Mouse (Mus musculus) midbrain, embryonic 13.5 days (tissue): ENCODE data around the gene Atp11a. TPM values are rescaled to one million over a fixed set of nuclear protein-coding genes. Genes with fewer than 3 reads are reported as not detected.

Experiments used
- ATAC-seq: fragments of 200-750 bp; cut with Nextera tagmentation; 2 replicates; pipeline ENCODE4 v1.8.0; 2017; ENCODE audit warnings: mild to moderate bottlenecking, moderate TSS enrichment, moderate library complexity
- H3K27ac ChIP-seq: fragments of 300-500 bp; sonication (generic); 2 replicates; pipeline ENCODE4 v1.5.1; 2015; ENCODE audit warnings: inconsistent platforms, mild to moderate bottlenecking, moderate library complexity
- H3K27me3 ChIP-seq: fragments of 300-500 bp; sonication (generic); 2 replicates; pipeline ENCODE4 v1.6.1; 2015; ENCODE audit warnings: mild to moderate bottlenecking, inconsistent platforms
- H3K36me3 ChIP-seq: fragments of 300-500 bp; sonication (generic); 2 replicates; pipeline ENCODE4 v1.6.1; 2015; ENCODE audit warnings: mild to moderate bottlenecking, inconsistent platforms
- H3K4me1 ChIP-seq: fragments of 300-500 bp; sonication (generic); replicated peaks from 2 replicates; pipeline ENCODE4 v1.6.1; 2015; ENCODE audit warnings: inconsistent platforms
- H3K4me2 ChIP-seq: fragments of 300-500 bp; sonication (generic); replicated peaks from 2 replicates; pipeline ENCODE4 v1.6.1; 2015; ENCODE audit warnings: moderate library complexity, mild to moderate bottlenecking, inconsistent platforms
- H3K4me3 ChIP-seq: fragments of 300-500 bp; sonication (generic); replicated peaks from 2 replicates; pipeline ENCODE4 v1.5.1; 2015; ENCODE audit warnings: mild to moderate bottlenecking, inconsistent platforms
- H3K9ac ChIP-seq: fragments of 300-500 bp; sonication (generic); replicated peaks from 2 replicates; pipeline ENCODE4 v1.6.1; 2015; ENCODE audit warnings: mild to moderate bottlenecking, inconsistent platforms
- H3K9me3 ChIP-seq: fragments of 300-500 bp; sonication (generic); 2 replicates; pipeline ENCODE4 v1.6.1; 2016; ENCODE audit warnings: mild to moderate bottlenecking, inconsistent platforms
- WGBS: fragments of 180-500 bp; shearing (Covaris S2); methylation state at CpG from one replicate; pipeline ENCODE4 v1.1.7; 2015; 5-methylcytosine and 5-hydroxymethylcytosine counted together
- polyA plus RNA-seq: library from polyadenylated mRNA; unstranded; fragments of >200 nt; fragmentation: Nextera tagmentation; extraction: Ambion mirVana; gene quantifications from 2 replicates; pipeline ENCODE4 v1.2.1, GENCODE M21; 2015

Atp11a gene
- polyA plus RNA-seq, 1 experiment from 2014 or later, result 9.9 TPM

DNA sequence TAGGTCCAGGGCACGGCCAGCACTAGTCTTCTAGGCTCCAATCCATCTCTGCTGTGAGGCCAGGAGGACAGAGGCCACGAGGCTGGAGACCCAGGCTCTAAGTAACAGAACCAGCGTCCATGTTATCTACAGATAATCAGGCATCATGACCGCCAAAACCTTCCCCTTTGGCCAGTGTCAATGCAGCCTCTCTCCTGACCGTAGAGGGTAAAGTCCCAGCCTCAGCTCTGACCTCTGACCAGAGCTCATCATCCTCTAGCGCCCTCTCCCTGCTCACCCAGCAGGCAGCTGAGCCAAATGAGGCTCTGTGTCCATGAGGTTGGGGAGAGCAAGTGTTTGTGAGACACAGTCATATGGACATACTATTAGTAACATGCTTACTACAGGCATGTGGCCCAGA is 42.3 kb downstream of the Atp11a start:
- 69% methylated on average over 6 of the region's 6 CpGs for WGBS
- no peak for ATAC-seq
- no peaks in the 10 kb centered on the region for H3K36me3 ChIP-seq
- H3K9ac ChIP-seq, result no peak overlapping the region
- no peak overlapping the region for H3K27ac ChIP-seq
- H3K27me3 ChIP-seq, result no peaks in the 10 kb centered on the region
- no peaks in the 10 kb centered on the region for H3K9me3 ChIP-seq
- H3K4me1 ChIP-seq, result peaks cover 23% of the 10 kb centered on the region
- H3K4me2 ChIP-seq, result no peak overlapping the region
- H3K4me3 ChIP-seq, result no peak overlapping the region

DNA sequence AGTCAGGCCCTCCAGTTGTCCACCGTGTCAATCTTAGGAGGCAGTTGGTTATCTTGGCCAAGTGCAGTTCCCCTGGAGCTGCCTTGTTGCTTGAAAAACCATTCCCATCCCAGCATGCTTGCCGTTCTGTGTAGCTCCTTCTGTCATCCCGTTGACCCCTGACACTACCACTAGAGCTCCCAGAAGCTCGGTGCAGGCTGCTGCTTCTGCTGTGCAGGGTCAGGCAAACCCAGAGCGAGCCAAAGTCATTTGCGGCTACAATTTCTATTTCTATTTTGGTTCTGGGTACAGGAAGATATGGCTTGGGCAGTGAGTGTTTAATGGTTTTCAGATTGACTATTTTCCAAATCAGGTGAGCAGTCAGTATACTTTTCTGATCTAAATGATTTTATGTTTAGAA is 43.0 kb downstream of the Atp11a start:
- Histone ChIP-seq H3K4me1 (peaks cover 23% of the 10 kb centered on the region), H3K27ac (no peak overlapping the region), H3K36me3 (no peaks in the 10 kb centered on the region), H3K4me3 (no peak overlapping the region), H3K9ac (no peak overlapping the region; the same call in 1 of the 2 replicates), H3K4me2 (no peak overlapping the region), H3K27me3 (no peaks in the 10 kb centered on the region), H3K9me3 (no peaks in the 10 kb centered on the region)
- WGBS, result 64% methylated on average over 6 of the region's 6 CpGs
- ATAC-seq, result no peak

GRCm38 (mm10) chr8:12800246-12800645 is 43.4 kb downstream of the Atp11a start:
- Histone ChIP-seq H3K36me3 (no peaks in the 10 kb centered on the region), H3K27ac (no peak overlapping the region), H3K4me1 (peaks cover 27% of the 10 kb centered on the region), H3K9ac (peak overlapping the region; percentile 10; the same call in 1 of the 2 replicates), H3K27me3 (no peaks in the 10 kb centered on the region), H3K4me2 (no peak overlapping the region), H3K9me3 (no peaks in the 10 kb centered on the region), H3K4me3 (no peak overlapping the region)
- WGBS, result 84% methylated on average over 2 of the region's 2 CpGs
- ATAC-seq, result no peak

- Histone ChIP-seq H3K9me3 (no peaks in the 10 kb centered on the region), H3K27ac (no peak overlapping the region), H3K9ac (no peak overlapping the region), H3K4me1 (peaks cover 37% of the 10 kb centered on the region), H3K27me3 (no peaks in the 10 kb centered on the region), H3K4me3 (no peak overlapping the region), H3K36me3 (peaks cover under 1% of the 10 kb centered on the region; the same call in 1 of the 2 replicates), H3K4me2 (no peak overlapping the region)
- no peak for ATAC-seq
- 86% methylated on average over 10 of the region's 10 CpGs for WGBS
These were observed 44.8 kb downstream of the Atp11a start for GRCm38 (mm10) chr8:12801586-12801985.

GRCm38 (mm10) chr8:12803121-12803520 is 46.3 kb downstream of the Atp11a start:
- Histone ChIP-seq H3K36me3 (peaks cover 4% of the 10 kb centered on the region; the same call in 1 of the 2 replicates), H3K27ac (no peak overlapping the region), H3K4me1 (peaks cover 40% of the 10 kb centered on the region), H3K9ac (no peak overlapping the region), H3K9me3 (no peaks in the 10 kb centered on the region), H3K4me2 (no peak overlapping the region), H3K27me3 (no peaks in the 10 kb centered on the region), H3K4me3 (no peak overlapping the region)
- 79% methylated on average over 10 of the region's 10 CpGs for WGBS
- no peak for ATAC-seq

GRCm38 (mm10) chr8:12804909-12805308 is 48.1 kb downstream of the Atp11a start:
- Histone ChIP-seq H3K4me2 (no peak overlapping the region), H3K9ac (no peak overlapping the region), H3K27ac (peak overlapping the region; percentile 30; the same call in 1 of the 2 replicates), H3K9me3 (no peaks in the 10 kb centered on the region), H3K27me3 (no peaks in the 10 kb centered on the region), H3K4me3 (no peak overlapping the region), H3K36me3 (peaks cover 4% of the 10 kb centered on the region; the same call in 1 of the 2 replicates), H3K4me1 (peaks cover 32% of the 10 kb centered on the region)
- WGBS, result 82% methylated on average over 5 of the region's 5 CpGs
- no peak for ATAC-seq

DNA sequence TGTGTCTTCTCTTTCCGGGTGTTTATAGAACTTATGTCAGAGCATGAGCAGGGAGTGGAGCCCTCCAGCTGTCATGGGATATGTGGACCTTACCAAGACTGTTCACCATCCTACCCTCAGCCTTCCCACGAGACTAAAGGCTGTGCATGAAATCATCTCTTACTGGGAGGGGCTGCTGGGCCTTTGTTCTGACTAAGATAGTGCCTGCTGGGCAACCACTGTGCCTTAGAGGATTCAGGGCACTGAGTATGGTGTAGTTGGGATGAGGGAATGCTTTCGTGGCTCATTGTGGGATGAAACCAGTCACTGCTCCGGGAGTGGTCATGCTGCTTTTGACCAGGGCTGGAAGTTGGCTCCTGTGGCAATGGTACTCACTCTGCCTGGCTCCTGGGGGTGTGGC is 48.8 kb downstream of the Atp11a start:
- WGBS, result 49% methylated on average over 4 of the region's 4 CpGs
- ATAC-seq, result no peak

GRCm38 (mm10) chr8:12808018-12808417 is 51.2 kb downstream of the Atp11a start:
- Histone ChIP-seq H3K4me1 (peaks cover 20% of the 10 kb centered on the region), H3K9ac (no peak overlapping the region), H3K4me2 (no peak overlapping the region), H3K4me3 (no peak overlapping the region), H3K9me3 (no peaks in the 10 kb centered on the region), H3K27ac (no peak overlapping the region), H3K27me3 (no peaks in the 10 kb centered on the region), H3K36me3 (peaks cover 18% of the 10 kb centered on the region)
- 93% methylated on average over 2 of the region's 2 CpGs for WGBS
- ATAC-seq, result no peak

More for the DNA sequence above, 48.8 kb downstream of the Atp11a start:
- Histone ChIP-seq H3K4me2 (no peak overlapping the region), H3K27ac (no peak overlapping the region), H3K27me3 (no peaks in the 10 kb centered on the region), H3K4me3 (no peak overlapping the region), H3K9ac (no peak overlapping the region), H3K9me3 (no peaks in the 10 kb centered on the region), H3K36me3 (peaks cover 4% of the 10 kb centered on the region; the same call in 1 of the 2 replicates), H3K4me1 (peaks cover 27% of the 10 kb centered on the region)

- H3K9ac ChIP-seq, result no peak overlapping the region
- H3K9me3 ChIP-seq, result no peaks in the 10 kb centered on the region
- no peaks in the 10 kb centered on the region for H3K27me3 ChIP-seq
- H3K36me3 ChIP-seq, result peaks cover 19% of the 10 kb centered on the region
- H3K27ac ChIP-seq, result no peak overlapping the region
- WGBS, result 62% methylated on average over 2 of the region's 2 CpGs
- no peak overlapping the region for H3K4me2 ChIP-seq
- no peak for ATAC-seq
- peaks cover 20% of the 10 kb centered on the region for H3K4me1 ChIP-seq
- H3K4me3 ChIP-seq, result no peak overlapping the region
These were observed 52.7 kb downstream of the Atp11a start for GRCm38 (mm10) chr8:12809516-12809915.

- Histone ChIP-seq H3K4me3 (no peak overlapping the region), H3K27me3 (no peaks in the 10 kb centered on the region), H3K9ac (no peak overlapping the region), H3K4me1 (peaks cover 8% of the 10 kb centered on the region; the same call in 1 of the 2 replicates), H3K4me2 (no peak overlapping the region), H3K36me3 (peaks cover 19% of the 10 kb centered on the region), H3K27ac (no peak overlapping the region), H3K9me3 (no peaks in the 10 kb centered on the region)
- WGBS, result 49% methylated on average over 6 of the region's 6 CpGs
- ATAC-seq, result no peak
These were observed 54.4 kb downstream of the Atp11a start for GRCm38 (mm10) chr8:12811231-12811630.

DNA sequence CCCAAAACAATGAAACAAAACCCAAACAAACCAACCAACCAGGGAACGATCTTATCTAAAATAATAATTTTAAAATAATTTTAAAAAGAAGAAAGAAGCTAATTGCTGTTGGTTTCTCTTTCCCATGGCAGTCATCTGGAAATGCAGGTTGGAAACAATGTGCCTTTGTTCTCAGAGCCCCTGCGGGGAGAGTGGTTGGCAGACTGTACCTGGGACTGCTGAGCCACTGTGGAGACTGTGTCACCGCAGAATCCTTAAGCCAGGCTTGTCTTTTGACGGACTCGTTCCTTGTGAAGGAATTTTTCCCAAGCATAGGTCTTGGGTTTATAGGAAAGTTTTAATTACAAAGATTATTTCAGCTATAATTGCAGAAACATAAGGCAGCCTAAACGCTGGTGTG is 59.6 kb downstream of the Atp11a start:
- Histone ChIP-seq H3K9ac (no peak overlapping the region), H3K36me3 (peaks cover 39% of the 10 kb centered on the region), H3K27ac (no peak overlapping the region), H3K9me3 (no peaks in the 10 kb centered on the region), H3K4me3 (no peak overlapping the region), H3K4me2 (no peak overlapping the region), H3K27me3 (no peaks in the 10 kb centered on the region), H3K4me1 (no peaks in the 10 kb centered on the region)
- no peak for ATAC-seq
- 75% methylated on average over 6 of the region's 6 CpGs for WGBS

- peaks cover 77% of the 10 kb centered on the region for H3K36me3 ChIP-seq
- H3K4me1 ChIP-seq, result no peaks in the 10 kb centered on the region
- no peak overlapping the region for H3K4me3 ChIP-seq
- no peaks in the 10 kb centered on the region for H3K27me3 ChIP-seq
- H3K9ac ChIP-seq, result 0 out of 2 replicates have a peak overlapping the region, but pooled peaks have one; percentile 8
- 84% methylated on average over 7 of the region's 7 CpGs for WGBS
- no peak overlapping the region for H3K27ac ChIP-seq
- H3K4me2 ChIP-seq, result no peak overlapping the region
- no peaks in the 10 kb centered on the region for H3K9me3 ChIP-seq
- ATAC-seq, result no peak
These were observed 66.1 kb downstream of the Atp11a start for GRCm38 (mm10) chr8:12822892-12823291.

- Histone ChIP-seq H3K4me1 (0 out of 2 replicates have a peak, but pooled peaks cover 4% of the 10 kb centered on the region), H3K27ac (no peak overlapping the region), H3K27me3 (no peaks in the 10 kb centered on the region), H3K9ac (no peak overlapping the region), H3K9me3 (no peaks in the 10 kb centered on the region), H3K4me3 (no peak overlapping the region), H3K36me3 (peaks cover 76% of the 10 kb centered on the region), H3K4me2 (no peak overlapping the region)
- WGBS, result 61% methylated on average over 10 of the region's 10 CpGs
- no peak for ATAC-seq
These were observed 67.7 kb downstream of the Atp11a start for GRCm38 (mm10) chr8:12824562-12824961.
